ENCODE assay signal across 11 mouse cellular contexts in genomic region chr9:40776044-40776443, GRCm38 (mm10). TPM values are rescaled to one million over a fixed set of nuclear protein-coding genes. Genes with fewer than 3 reads are reported as not detected.
DNase-seq lines count a peak whose midpoint lies in the region; ATAC-seq and TF ChIP-seq lines count a peak whose summit lies in the region.
"Had no signal": no experiment of that assay in that cellular context is flagged by ENCODE, and none has a peak within 500 bp of the region (broad histone marks: within the 10 kb centered on the region; RNA-seq: fewer than 3 reads in every experiment).

No protein-coding gene starts in this region.

- H3K9ac ChIP-seq in heart, embryonic 15.5 days, result no peak overlapping the region
- no peak overlapping the region for H3K9ac ChIP-seq in lung, embryonic 15.5 days
- H3K9ac ChIP-seq in stomach, postnatal 0 days (ENCODE audit: low read length), result no peak overlapping the region
- H3K9ac ChIP-seq in hindbrain, postnatal 0 days (replicated peaks; ENCODE audit: low read length), result no peak overlapping the region
- H3K9ac ChIP-seq: liver, embryonic 14.5 days had no signal

- TF ChIP-seq EP300 in stomach, postnatal 0 days (optimal IDR thresholded peaks at IDR 0.05), result no peak

- 52% methylated on average over 1 of the region's 1 CpGs for WGBS in heart, embryonic 15.5 days
- 33% methylated on average over 1 of the region's 1 CpGs for WGBS in lung, embryonic 15.5 days
- 60% methylated on average over 1 of the region's 1 CpGs for WGBS in stomach, postnatal 0 days
- WGBS in hindbrain, postnatal 0 days, result 45% methylated on average over 1 of the region's 1 CpGs

- no peak overlapping the region for H3K4me2 ChIP-seq in heart, embryonic 15.5 days
- no peak overlapping the region for H3K4me2 ChIP-seq in lung, embryonic 15.5 days
- H3K4me2 ChIP-seq in stomach, postnatal 0 days (replicated peaks; ENCODE audit: low read depth), result no peak overlapping the region
- no peak overlapping the region for H3K4me2 ChIP-seq in hindbrain, postnatal 0 days (ENCODE audit: low read depth, low read length)

- no peak for ATAC-seq in heart, embryonic 15.5 days (replicated peaks; ENCODE audit: insufficient number of reproducible peaks, insufficient read depth, low FRiP score, low read depth)
- ATAC-seq in lung, embryonic 15.5 days (ENCODE audit: borderline replicate concordance, extremely low read depth, low FRiP score, low TSS enrichment), result no peak
- peak; percentile 58; the same call in 1 of the 2 replicates for ATAC-seq in stomach, postnatal 0 days (ENCODE audit: low FRiP score, low TSS enrichment)
- no peak for ATAC-seq in hindbrain, postnatal 0 days

- TF ChIP-seq CTCF in stomach, postnatal 0 days (IDR thresholded peaks at IDR 0.05; ENCODE audit: low read depth), result no peak
- TF ChIP-seq CTCF in hindbrain, postnatal 0 days (IDR thresholded peaks at IDR 0.05; ENCODE audit: low read depth), result no peak

- no peak for DNase-seq in heart, adult 11 months
- DNase-seq in lung, postnatal 36 days, result no peak
- no peak for DNase-seq in stomach, postnatal 0 days (ENCODE audit: low spot score)
- DNase-seq in hindbrain, postnatal 0 days (ENCODE audit: low spot score), result no peak
- DNase-seq: cerebellum, adult 11 months; right cerebral cortex, postnatal 14 days; thymus, postnatal 25 days had no signal

- H3K4me1 ChIP-seq in heart, embryonic 15.5 days (replicated peaks), result peaks cover 12% of the 10 kb centered on the region; the same call in 1 of the 2 replicates
- peaks cover 5% of the 10 kb centered on the region; the same call in 1 of the 2 replicates for H3K4me1 ChIP-seq in lung, embryonic 15.5 days
- peaks cover 19% of the 10 kb centered on the region for H3K4me1 ChIP-seq in brown adipose tissue, adult 24 weeks (ENCODE audit: control insufficient read depth, insufficient read depth, insufficient read length, low read length)
- H3K4me1 ChIP-seq in stomach, postnatal 0 days (replicated peaks; ENCODE audit: control insufficient read depth, insufficient read depth), result no peaks in the 10 kb centered on the region
- H3K4me1 ChIP-seq in hindbrain, postnatal 0 days (ENCODE audit: insufficient read depth, low read length), result no peaks in the 10 kb centered on the region

- no peaks in the 10 kb centered on the region for H3K36me3 ChIP-seq in heart, embryonic 15.5 days
- no peaks in the 10 kb centered on the region for H3K36me3 ChIP-seq in lung, embryonic 15.5 days
- no peaks in the 10 kb centered on the region for H3K36me3 ChIP-seq in stomach, postnatal 0 days (ENCODE audit: control insufficient read depth, insufficient read depth, low read length)
- no peaks in the 10 kb centered on the region; the same call in 1 of the 2 replicates for H3K36me3 ChIP-seq in hindbrain, postnatal 0 days (ENCODE audit: insufficient read depth, low read length)

- no peaks in the 10 kb centered on the region for H3K27me3 ChIP-seq in heart, embryonic 15.5 days
- no peaks in the 10 kb centered on the region for H3K27me3 ChIP-seq in lung, embryonic 15.5 days
- H3K27me3 ChIP-seq in stomach, postnatal 0 days (ENCODE audit: control insufficient read depth, insufficient read depth, low read length), result no peaks in the 10 kb centered on the region
- H3K27me3 ChIP-seq in hindbrain, postnatal 0 days (ENCODE audit: insufficient read depth, low read length), result no peaks in the 10 kb centered on the region

- no peaks in the 10 kb centered on the region for H3K9me3 ChIP-seq in heart, embryonic 15.5 days (replicated peaks)
- H3K9me3 ChIP-seq in lung, embryonic 15.5 days, result no peaks in the 10 kb centered on the region
- no peaks in the 10 kb centered on the region for H3K9me3 ChIP-seq in stomach, postnatal 0 days (ENCODE audit: control insufficient read depth, low read length)
- no peaks in the 10 kb centered on the region for H3K9me3 ChIP-seq in hindbrain, postnatal 0 days (ENCODE audit: low read length)

- no peak overlapping the region for H3K4me3 ChIP-seq in heart, embryonic 15.5 days
- H3K4me3 ChIP-seq in lung, embryonic 15.5 days, result no peak overlapping the region
- H3K4me3 ChIP-seq in brown adipose tissue, adult 24 weeks (ENCODE audit: insufficient read depth, low read depth, low read length), result no peak overlapping the region
- no peak overlapping the region for H3K4me3 ChIP-seq in stomach, postnatal 0 days (ENCODE audit: low read depth, low read length)
- H3K4me3 ChIP-seq in hindbrain, postnatal 0 days (ENCODE audit: low read length), result no peak overlapping the region

- H3K27ac ChIP-seq in heart, embryonic 15.5 days, result peak overlapping the region; percentile 67
- peak overlapping the region; percentile 56 for H3K27ac ChIP-seq in lung, embryonic 15.5 days
- peak overlapping the region; percentile 89 for H3K27ac ChIP-seq in brown adipose tissue, adult 24 weeks (replicated peaks; ENCODE audit: low read depth, low read length)
- peak overlapping the region; percentile 64 for H3K27ac ChIP-seq in stomach, postnatal 0 days (replicated peaks)
- H3K27ac ChIP-seq in hindbrain, postnatal 0 days, result no peak overlapping the region
- H3K27ac ChIP-seq: liver, embryonic 14.5 days had no signal

RNA-seq across cellular contexts. Expression of gene Hspa8, which starts 24.7 kb away (rescaled TPM):
- polyA plus RNA-seq in heart, embryonic 15.5 days (2015; fragmentation: Nextera tagmentation; extraction: Ambion mirVana), result 1,867 and 1,945 TPM in 2 replicates
- polyA plus RNA-seq in lung, embryonic 15.5 days (2015; fragmentation: Nextera tagmentation; extraction: Ambion mirVana), result 2,564 and 2,677 TPM in 2 replicates
- polyA plus RNA-seq in brown adipose tissue, adult 24 weeks (2012; ENCODE audit: insufficient read depth, insufficient read length, missing spikeins), result 688 and 2,704 TPM in 2 replicates
- 991 and 1,085 TPM in 2 replicates for polyA plus RNA-seq in stomach, postnatal 0 days (2015; fragmentation: Nextera tagmentation; extraction: Ambion mirVana)
- total RNA-seq in hindbrain, postnatal 0 days (2014; rRNA removed), result 3,796 and 3,887 TPM in 2 replicates
- polyA plus RNA-seq in hindbrain, postnatal 0 days (2015; fragmentation: Nextera tagmentation; extraction: Ambion mirVana), result 2,316 and 2,371 TPM in 2 replicates
